Mouse (Mus musculus): ENCODE data around the gene Espl1. TPM values are rescaled to one million over a fixed set of nuclear protein-coding genes. Genes with fewer than 3 reads are reported as not detected.

Gene Espl1
- total and polyA plus RNA-seq, 3 experiments, result 49.8 to 142 (median 94.1) TPM

DNA sequence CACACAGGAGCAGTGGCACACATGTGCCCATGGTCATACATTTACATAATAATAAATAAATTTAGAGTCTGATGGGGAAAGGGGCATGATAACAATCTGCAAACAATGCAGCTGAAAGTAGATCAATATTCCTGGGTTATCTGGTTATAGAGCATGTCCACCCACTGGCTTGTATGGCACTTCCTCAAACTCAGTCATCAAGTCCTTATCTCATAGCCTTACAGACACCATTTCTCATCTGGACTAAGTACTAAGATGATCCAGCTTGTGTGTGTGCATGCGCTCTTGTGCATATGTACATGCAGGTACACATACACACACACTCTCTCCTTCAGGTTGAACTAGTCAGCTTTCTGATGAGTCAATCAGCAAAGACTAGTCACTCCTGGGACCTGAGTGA is 68.6 kb downstream of the Espl1 start:
- no peak overlapping the region for H3K27ac ChIP-seq (ENCODE audit: control insufficient read depth, low read depth, low read length)
- peaks cover 0 to 5% of the 10 kb centered on the region in 2 experiments; a peak in 2 of 4 replicates for H3K36me3 ChIP-seq (ENCODE audit: control insufficient read depth in 1 of 2, insufficient read depth in 2 of 2, low read length in 2 of 2)
- DNase-seq (ENCODE audit: low read depth, low spot score), result peak; percentile 57
- H3K4me3 ChIP-seq (ENCODE audit: control insufficient read depth in 1 of 2, insufficient read depth in 1 of 2, low read depth in 2 of 2, low read length in 2 of 2), result no peak overlapping the region
- H3K9ac ChIP-seq (ENCODE audit: control insufficient read depth, low read depth, low read length, poor library complexity, severe bottlenecking), result no peak overlapping the region
- peaks cover 4 to 10% of the 10 kb centered on the region in 2 experiments; a peak in 3 of 4 replicates for H3K27me3 ChIP-seq (ENCODE audit: control insufficient read depth in 1 of 2, insufficient read depth in 2 of 2, low read length in 2 of 2)
- H3K79me2 ChIP-seq (ENCODE audit: control insufficient read depth, insufficient read depth, low read length, poor library complexity), result no peaks in the 10 kb centered on the region
- no peak for TF ChIP-seq MEF2A (IDR thresholded peaks at IDR 0.05; ENCODE audit: extremely low read depth, insufficient replicate concordance, low read depth, low read length, poor library complexity, severe bottlenecking)
- TF ChIP-seq GATA1 (IDR thresholded peaks at IDR 0.05; ENCODE audit: low read depth, low read length), result peak; percentile 88
- TF ChIP-seq HCFC1 (IDR thresholded peaks at IDR 0.05; ENCODE audit: low read depth, low read length), result no peak
- TF ChIP-seq MAX (IDR thresholded peaks at IDR 0.05; ENCODE audit: low read length), result no peak
- no peak for TF ChIP-seq JUND (IDR thresholded peaks at IDR 0.05; ENCODE audit: low read depth, low read length)
- TF ChIP-seq MAFK (IDR thresholded peaks at IDR 0.05; ENCODE audit: borderline replicate concordance, low read depth, low read length), result no peak
- TF ChIP-seq USF2 (IDR thresholded peaks at IDR 0.05; ENCODE audit: borderline replicate concordance in 1 of 2, insufficient read depth in 1 of 2, low read depth in 1 of 2, low read length in 2 of 2), result no peak
- TF ChIP-seq ELF1 (IDR thresholded peaks at IDR 0.05; ENCODE audit: low read depth, low read length), result peak; percentile 49; the same call in 1 of the 2 replicates
- no peak for TF ChIP-seq USF1 (IDR thresholded peaks at IDR 0.05; ENCODE audit: low read depth, low read length)
- peak; percentile 38 to 78; a peak in 3 of 4 replicates for TF ChIP-seq EP300 (IDR thresholded peaks at IDR 0.05; ENCODE audit: low read depth in 1 of 2, low read length in 2 of 2)
- TF ChIP-seq TBP (IDR thresholded peaks at IDR 0.05; ENCODE audit: low read depth, low read length), result no peak
- no peak for TF ChIP-seq RAD21 (IDR thresholded peaks at IDR 0.05; ENCODE audit: low read depth, low read length)
- no peak for TF ChIP-seq NELFE (IDR thresholded peaks at IDR 0.05; ENCODE audit: low read depth, low read length)
- no peak for TF ChIP-seq CHD2 (IDR thresholded peaks at IDR 0.05; ENCODE audit: low read length)
- no peak for TF ChIP-seq E2F4 (IDR thresholded peaks at IDR 0.05; ENCODE audit: borderline replicate concordance, low read depth, low read length)
- no peak for TF ChIP-seq MYB (IDR thresholded peaks at IDR 0.05; ENCODE audit: low read depth, low read length)
- TF ChIP-seq MYC (IDR thresholded peaks at IDR 0.05; ENCODE audit: low read depth, low read length), result no peak
- TF ChIP-seq TCF12 (IDR thresholded peaks at IDR 0.05; ENCODE audit: low read depth, low read length), result no peak
- TF ChIP-seq CHD1 (IDR thresholded peaks at IDR 0.05; ENCODE audit: low read depth, low read length), result no peak
- TF ChIP-seq POLR2A (IDR thresholded peaks at IDR 0.05; ENCODE audit: control insufficient read depth in 1 of 2, insufficient read depth in 1 of 2, low read depth in 1 of 2, low read length in 2 of 2, poor library complexity in 1 of 2), result no peak
- TF ChIP-seq SIN3A (IDR thresholded peaks at IDR 0.05; ENCODE audit: low read length), result no peak
- no peak for TF ChIP-seq ZNF384 (IDR thresholded peaks at IDR 0.05; ENCODE audit: low read depth, low read length)
- TF ChIP-seq TAL1 (IDR thresholded peaks at IDR 0.05; ENCODE audit: low read length), result no peak
- peaks cover 0 to 11% of the 10 kb centered on the region in 2 experiments; a peak in 2 of 4 replicates for H3K4me1 ChIP-seq (ENCODE audit: control insufficient read depth in 1 of 2, insufficient read depth in 2 of 2, low read length in 2 of 2)
- no peaks in the 10 kb centered on the region for H3K9me3 ChIP-seq (replicated peaks; ENCODE audit: insufficient read depth, low read length)

All from MEL (cell line).